Mouse (Mus musculus) stomach, postnatal 0 days (tissue): Measurements from ENCODE around the gene Rhebl1. TPM values are rescaled to one million over a fixed set of nuclear protein-coding genes. Genes with fewer than 3 reads are reported as not detected.
A peak's percentile ranks its signal among the peaks of the same experiment; 100 is the strongest.
"Not testable (repeated sequence)": the region's sequence is repeated elsewhere in the genome, so short reads cannot be mapped to it uniquely, and the experiment has no call there.

Source experiments
- ATAC-seq: fragments of 200-750 bp; cut with Nextera tagmentation; 2 replicates; pipeline ENCODE4 v1.8.0; 2017; ENCODE audit not compliant: low FRiP score, low TSS enrichment
- DNase-seq: peaks from one replicate; pipeline ENCODE4 v3.0.0-alpha.2; 2016; ENCODE audit warnings: low spot score
- H3K27ac ChIP-seq: fragments of 300-500 bp; sonication (generic); replicated peaks from 2 replicates; pipeline ENCODE4 v1.5.1; 2014; ENCODE audit warnings: mild to moderate bottlenecking, control low read depth
- H3K27me3 ChIP-seq: fragments of 300-500 bp; sonication (generic); 2 replicates; pipeline ENCODE4 v1.6.1; 2014; ENCODE audit warnings: low read length; ENCODE audit not compliant: control insufficient read depth, insufficient read depth
- H3K36me3 ChIP-seq: fragments of 300-500 bp; sonication (generic); 2 replicates; pipeline ENCODE4 v1.6.1; 2014; ENCODE audit warnings: low read length, mixed read lengths; ENCODE audit not compliant: control insufficient read depth, insufficient read depth
- H3K4me1 ChIP-seq: fragments of 300-500 bp; sonication (generic); replicated peaks from 2 replicates; pipeline ENCODE4 v1.6.1; 2014; ENCODE audit warnings: antibody characterized with exemption; ENCODE audit not compliant: control insufficient read depth, insufficient read depth
- H3K4me2 ChIP-seq: fragments of 300-500 bp; sonication (generic); replicated peaks from 2 replicates; pipeline ENCODE4 v1.6.1; 2014; ENCODE audit warnings: low read depth, mild to moderate bottlenecking, control low read depth, moderate library complexity
- H3K4me3 ChIP-seq: fragments of 300-500 bp; sonication (generic); 2 replicates; pipeline ENCODE4 v1.5.1; 2014; ENCODE audit warnings: low read depth, low read length, control low read depth
- H3K9ac ChIP-seq: fragments of 300-500 bp; sonication (generic); 2 replicates; pipeline ENCODE4 v1.6.1; 2014; ENCODE audit warnings: mild to moderate bottlenecking, low read length, control low read depth, mixed read lengths
- H3K9me3 ChIP-seq: fragments of 300-500 bp; sonication (generic); 2 replicates; pipeline ENCODE4 v1.6.1; 2016; ENCODE audit warnings: low read length; ENCODE audit not compliant: control insufficient read depth
- CTCF ChIP-seq: IDR thresholded peaks from 2 replicates; pipeline ENCODE4 v1.5.1; 2016; ENCODE audit warnings: antibody characterized with exemption, low read depth, mild to moderate bottlenecking, moderate library complexity
- EP300 ChIP-seq: optimal IDR thresholded peaks from 2 replicates; pipeline ENCODE3; 2016; ENCODE audit warnings: antibody characterized with exemption
- WGBS: fragments of 180-500 bp; shearing (Covaris S2); extraction: QIAGEN DNeasy Blood & Tissue Kit; methylation state at CpG from one replicate; pipeline ENCODE4 v1.1.7; 2014; 5-methylcytosine and 5-hydroxymethylcytosine counted together
- polyA plus RNA-seq: library from polyadenylated mRNA; unstranded; fragments of >200 nt; fragmentation: Nextera tagmentation; extraction: Ambion mirVana; gene quantifications from 2 replicates; pipeline ENCODE4 v1.2.1, GENCODE M21; 2015

The Rhebl1 gene
- polyA plus RNA-seq, 1 experiment from 2014 or later = 4.1 TPM

GRCm38 (mm10) chr15:98933833-98934216 lies 39.5 kb upstream of the Rhebl1 start:
- Histone ChIP-seq H3K4me2 (peak overlapping the region; percentile 79), H3K9ac (peak overlapping the region; percentile 84), H3K36me3 (peaks cover 5% of the 10 kb centered on the region), H3K27ac (peak overlapping the region; percentile 95), H3K9me3 (no peaks in the 10 kb centered on the region), H3K4me3 (peak overlapping the region; percentile 71), H3K4me1 (no peaks in the 10 kb centered on the region; the same call in 1 of the 2 replicates), H3K27me3 (no peaks in the 10 kb centered on the region)
- no peak for TF ChIP-seq EP300
- ATAC-seq = peak; percentile 89
- DNase-seq = peak; percentile 97
- under 1% methylated on average over 35 of the region's 35 CpGs for WGBS

- not testable (repeated sequence) for H3K36me3 ChIP-seq, ATAC-seq, DNase-seq, H3K27me3 ChIP-seq, H3K4me1 ChIP-seq, H3K9me3 ChIP-seq
- Histone ChIP-seq H3K4me2 (peak overlapping the region; percentile 79), H3K9ac (peak overlapping the region; percentile 66), H3K4me3 (peak overlapping the region; percentile 71), H3K27ac (peak overlapping the region; percentile 53)
- WGBS = under 1% methylated on average over 8 of the region's 9 CpGs
Measured at GRCm38 (mm10) chr15:98933004-98933671, 38.8 kb upstream of the Rhebl1 start.

- Histone ChIP-seq H3K27me3 (no peaks in the 10 kb centered on the region), H3K9me3 (no peaks in the 10 kb centered on the region), H3K4me1 (no peaks in the 10 kb centered on the region; the same call in 1 of the 2 replicates), H3K9ac (no peak overlapping the region), H3K36me3 (peaks cover 5% of the 10 kb centered on the region), H3K4me2 (no peak overlapping the region), H3K4me3 (no peak overlapping the region), H3K27ac (no peak overlapping the region)
- ATAC-seq (no peak), DNase-seq (no peak)
- 72% methylated on average over 3 of the region's 3 CpGs for WGBS
- TF ChIP-seq CTCF (no peak), EP300 (no peak)
Measured at GRCm38 (mm10) chr15:98930998-98931397, 36.7 kb upstream of the Rhebl1 start.

GRCm38 (mm10) chr15:98930017-98930734 lies 35.8 kb upstream of the Rhebl1 start:
- Histone ChIP-seq H3K27me3 (no peaks in the 10 kb centered on the region), H3K9ac (no peak overlapping the region), H3K4me1 (no peaks in the 10 kb centered on the region), H3K27ac (no peak overlapping the region), H3K36me3 (peaks cover 5% of the 10 kb centered on the region), H3K4me3 (no peak overlapping the region), H3K9me3 (no peaks in the 10 kb centered on the region), H3K4me2 (no peak overlapping the region)
- WGBS = 44% methylated on average over 8 of the region's 8 CpGs
- DNase-seq (no peak), ATAC-seq (no peak)
- TF ChIP-seq CTCF = no peak
- no peak for TF ChIP-seq EP300

- Histone ChIP-seq H3K36me3 (peaks cover 5% of the 10 kb centered on the region), H3K27ac (no peak overlapping the region), H3K9me3 (no peaks in the 10 kb centered on the region), H3K4me3 (no peak overlapping the region), H3K9ac (no peak overlapping the region), H3K4me1 (no peaks in the 10 kb centered on the region), H3K4me2 (no peak overlapping the region), H3K27me3 (no peaks in the 10 kb centered on the region)
- TF ChIP-seq CTCF (peak; percentile 88), EP300 (no peak)
- 15% methylated on average over 13 of the region's 13 CpGs for WGBS
- peak; percentile 84 for DNase-seq
- ATAC-seq = peak; percentile 82
Measured at GRCm38 (mm10) chr15:98928598-98929240, 34.4 kb upstream of the Rhebl1 start.

GRCm38 (mm10) chr15:98927566-98927965 lies 33.2 kb upstream of the Rhebl1 start:
- WGBS = 72% methylated on average over 5 of the region's 5 CpGs
- H3K4me1 ChIP-seq = no peaks in the 10 kb centered on the region
- H3K4me2 ChIP-seq = no peak overlapping the region
- ATAC-seq = no peak
- DNase-seq = no peak
- peaks cover 5% of the 10 kb centered on the region for H3K36me3 ChIP-seq
- no peak overlapping the region for H3K27ac ChIP-seq
- no peak overlapping the region for H3K4me3 ChIP-seq
- H3K9me3 ChIP-seq = no peaks in the 10 kb centered on the region
- H3K27me3 ChIP-seq = no peaks in the 10 kb centered on the region
- no peak overlapping the region for H3K9ac ChIP-seq
- no peak for TF ChIP-seq EP300
